Mouse (Mus musculus) kidney, embryonic 15.5 days (tissue): ENCODE results near the gene Ifna1. TPM values are rescaled to one million over a fixed set of nuclear protein-coding genes. Genes with fewer than 3 reads are reported as not detected.
"Not testable (repeated sequence)": the region's sequence is repeated elsewhere in the genome, so short reads cannot be mapped to it uniquely, and the experiment has no call there.

Source experiments
- ATAC-seq: fragments of 200-750 bp; cut with Nextera tagmentation; replicated peaks from 2 replicates; pipeline ENCODE4 v1.8.0; 2017; ENCODE audit warnings: moderate TSS enrichment; ENCODE audit not compliant: low FRiP score
- H3K27ac ChIP-seq: fragments of 300-500 bp; sonication (generic); 2 replicates; pipeline ENCODE4 v1.5.1; 2015; ENCODE audit warnings: mild to moderate bottlenecking, inconsistent platforms
- H3K27me3 ChIP-seq: fragments of 300-500 bp; sonication (generic); 2 replicates; pipeline ENCODE4 v1.6.1; 2015; ENCODE audit warnings: inconsistent platforms
- H3K36me3 ChIP-seq: fragments of 300-500 bp; sonication (generic); 2 replicates; pipeline ENCODE4 v1.6.1; 2015; ENCODE audit warnings: inconsistent platforms
- H3K4me1 ChIP-seq: fragments of 300-500 bp; sonication (generic); 2 replicates; pipeline ENCODE4 v1.6.1; 2015; ENCODE audit warnings: inconsistent platforms
- H3K4me2 ChIP-seq: fragments of 300-500 bp; sonication (generic); 2 replicates; pipeline ENCODE4 v1.6.1; 2015; ENCODE audit warnings: moderate library complexity, mild to moderate bottlenecking, inconsistent platforms
- H3K4me3 ChIP-seq: fragments of 300-500 bp; sonication (generic); replicated peaks from 2 replicates; pipeline ENCODE4 v1.5.1; 2015; ENCODE audit warnings: mild to moderate bottlenecking, inconsistent platforms
- H3K9ac ChIP-seq: fragments of 300-500 bp; sonication (generic); 2 replicates; pipeline ENCODE4 v1.6.1; 2015; ENCODE audit warnings: mild to moderate bottlenecking, inconsistent platforms
- H3K9me3 ChIP-seq: fragments of 300-500 bp; sonication (generic); replicated peaks from 2 replicates; pipeline ENCODE4 v1.6.1; 2016; ENCODE audit warnings: inconsistent platforms
- WGBS: fragments of 180-500 bp; shearing (Covaris S2); methylation state at CpG from one replicate; pipeline ENCODE4 v1.1.7; 2015; ENCODE audit warnings: mixed read lengths; 5-methylcytosine and 5-hydroxymethylcytosine counted together
- polyA plus RNA-seq: library from polyadenylated mRNA; unstranded; fragments of >200 nt; fragmentation: Nextera tagmentation; extraction: Ambion mirVana; gene quantifications from 2 replicates; pipeline ENCODE4 v1.2.1, GENCODE M21; 2015

Gene Ifna1
- not detected in 2 replicates for polyA plus RNA-seq

DNA sequence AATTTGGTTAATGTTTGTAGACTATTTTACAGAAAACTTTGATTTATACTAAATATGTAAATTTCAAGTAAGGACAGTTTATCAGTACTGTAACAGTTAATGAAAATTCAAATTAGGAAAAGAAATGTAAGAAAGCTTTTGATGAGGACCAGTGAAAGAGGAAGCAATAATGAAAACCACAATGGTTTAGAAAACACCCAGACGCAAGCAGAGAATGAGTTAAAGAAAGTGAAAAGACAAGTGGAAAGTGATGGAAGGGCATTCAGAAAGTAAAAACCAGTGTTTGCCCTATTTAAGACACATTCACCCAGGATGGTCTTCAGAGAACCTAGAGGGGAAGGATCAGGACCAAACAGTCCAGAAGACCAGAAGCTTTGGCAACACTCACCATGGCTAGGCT, at the start of gene Ifna1:
Ifna1 (plus strand) TSS at position 390 of the 400 bp plus-strand sequence.
- H3K4me2 ChIP-seq = no peak within 1 kb of the TSS
- no peaks in the 10 kb centered on the region for H3K9me3 ChIP-seq
- ATAC-seq = no peak
- no peaks in the 10 kb centered on the region for H3K27me3 ChIP-seq
- no peak within 1 kb of the TSS for H3K9ac ChIP-seq
- no peaks in the 10 kb centered on the region for H3K36me3 ChIP-seq
- H3K27ac ChIP-seq = no peak within 1 kb of the TSS
- no peak within 1 kb of the TSS for H3K4me3 ChIP-seq
- H3K4me1 ChIP-seq = no peaks in the 10 kb centered on the region
- WGBS = 97% methylated on average over 1 of the region's 1 CpGs

- not testable (repeated sequence) for H3K27ac ChIP-seq, H3K4me1 ChIP-seq, H3K4me2 ChIP-seq, H3K27me3 ChIP-seq, H3K9ac ChIP-seq, H3K9me3 ChIP-seq, H3K36me3 ChIP-seq, ATAC-seq, H3K4me3 ChIP-seq
- WGBS = no CpG with 5 or more reads among the region's 29 CpGs
Measured at GRCm38 (mm10) chr4:88802954-88803353, 46.9 kb upstream of the Ifna1 start, which contains the start of gene Gm13287. Gene Gm13287 (plus strand): TSS chr4:88803254.

- not testable (repeated sequence) for H3K9me3 ChIP-seq, H3K27ac ChIP-seq, ATAC-seq, H3K4me1 ChIP-seq, H3K4me3 ChIP-seq, H3K36me3 ChIP-seq, H3K9ac ChIP-seq
- WGBS = no CpG with 5 or more reads among the region's 8 CpGs
- Histone ChIP-seq H3K27me3 (peaks cover 16% of the 10 kb centered on the region), H3K4me2 (peak within 1 kb of the TSS; percentile 44; the same call in 1 of the 2 replicates)
Measured at GRCm38 (mm10) chr4:88805231-88805630, 44.7 kb upstream of the Ifna1 start, which contains the start of gene Gm13288. Gene Gm13288 (plus strand): TSS chr4:88805531.

DNA sequence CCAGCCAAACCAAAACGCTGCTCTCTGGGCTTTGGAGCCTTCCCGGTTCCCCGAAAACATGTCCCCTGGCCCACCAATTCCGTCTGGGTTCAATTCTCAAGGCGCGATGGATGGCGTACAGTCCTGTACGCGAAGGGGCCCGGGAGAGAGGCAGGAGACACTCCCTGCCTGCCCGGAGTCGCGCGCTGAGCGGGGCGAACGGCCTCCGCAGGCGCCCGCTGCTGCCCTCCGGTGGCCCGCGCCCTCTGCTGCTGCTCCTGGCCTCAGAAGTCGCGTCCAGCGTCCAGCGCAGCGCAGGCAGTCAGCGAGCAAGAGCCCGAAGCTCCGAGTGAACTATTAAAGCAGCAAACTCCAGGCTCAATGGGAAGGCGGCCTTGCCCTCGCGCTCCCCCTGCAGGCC, 44.1 kb upstream of the Ifna1 start:
- ATAC-seq, H3K27ac ChIP-seq, H3K9me3 ChIP-seq, H3K36me3 ChIP-seq, H3K9ac ChIP-seq, H3K4me3 ChIP-seq, H3K4me1 ChIP-seq: not testable (repeated sequence)
- 0% methylated on average over 7 of the region's 34 CpGs for WGBS
- H3K27me3 ChIP-seq = peaks cover 16% of the 10 kb centered on the region
- peak overlapping the region; percentile 44; the same call in 1 of the 2 replicates for H3K4me2 ChIP-seq

GRCm38 (mm10) chr4:88815928-88816327, 34.0 kb upstream of the Ifna1 start, which contains the start of gene Ifna7:
Gene Ifna7 (plus strand): TSS chr4:88816228.
- Histone ChIP-seq H3K4me3 (no peak within 1 kb of the TSS), H3K27me3 (no peaks in the 10 kb centered on the region; the same call in 1 of the 2 replicates), H3K9ac (no peak within 1 kb of the TSS), H3K4me2 (no peak within 1 kb of the TSS), H3K27ac (no peak within 1 kb of the TSS), H3K36me3 (no peaks in the 10 kb centered on the region), H3K9me3 (no peaks in the 10 kb centered on the region), H3K4me1 (no peaks in the 10 kb centered on the region)
- no peak for ATAC-seq
- WGBS = 59% methylated on average over 3 of the region's 3 CpGs

DNA sequence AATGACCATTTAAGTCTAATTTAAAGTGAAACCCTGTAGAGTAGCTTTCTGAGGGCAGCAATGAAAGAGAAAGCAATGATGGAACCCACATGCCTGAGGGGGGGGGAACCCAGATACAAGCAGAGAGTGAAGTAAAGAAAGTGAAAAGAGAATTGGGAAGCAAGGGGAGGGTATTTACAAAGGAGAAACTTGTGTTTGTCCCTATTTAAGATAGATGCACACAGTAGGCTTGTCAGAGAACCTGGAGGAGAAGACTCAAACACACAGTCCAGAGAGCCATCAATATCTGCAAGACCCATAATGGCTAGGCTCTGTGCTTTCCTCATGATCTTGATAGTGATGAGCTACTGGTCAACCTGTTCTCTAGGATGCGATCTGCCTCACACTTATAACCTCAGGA, 30.2 kb upstream of the Ifna1 start, which contains the start of gene Ifna11:
Ifna11 (plus strand) TSS at position 301 of the 400 bp plus-strand sequence.
- WGBS = 74% methylated on average over 1 of the region's 1 CpGs
- no peak within 1 kb of the TSS for H3K4me2 ChIP-seq
- no peak within 1 kb of the TSS for H3K9ac ChIP-seq
- no peaks in the 10 kb centered on the region; the same call in 1 of the 2 replicates for H3K27me3 ChIP-seq
- no peaks in the 10 kb centered on the region for H3K4me1 ChIP-seq
- H3K4me3 ChIP-seq = no peak within 1 kb of the TSS
- no peaks in the 10 kb centered on the region for H3K9me3 ChIP-seq
- H3K27ac ChIP-seq = no peak within 1 kb of the TSS
- no peaks in the 10 kb centered on the region for H3K36me3 ChIP-seq
- no peak for ATAC-seq

DNA sequence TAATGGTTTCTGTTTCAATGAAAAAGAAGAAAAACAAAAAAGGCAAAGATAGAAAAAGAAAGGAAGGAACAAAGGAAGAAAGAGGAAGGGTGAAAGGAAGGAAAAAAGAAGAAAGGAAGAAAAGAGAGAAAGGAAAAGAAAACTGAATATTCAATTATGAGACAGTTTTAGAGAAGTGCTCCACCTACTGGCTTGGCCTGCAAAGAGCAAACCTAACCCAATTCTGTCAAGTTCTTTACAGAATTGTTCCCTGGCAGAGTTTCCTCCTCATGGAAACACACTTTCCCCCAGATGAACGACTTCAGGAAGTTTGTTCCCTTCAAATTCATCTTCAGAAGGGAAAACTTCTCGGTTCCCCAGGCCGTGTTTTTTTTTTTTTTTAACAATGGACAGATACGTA, 26.9 kb upstream of the Ifna1 start:
- Histone ChIP-seq H3K9me3 (no peaks in the 10 kb centered on the region), H3K4me3 (no peak overlapping the region), H3K27me3 (no peaks in the 10 kb centered on the region; the same call in 1 of the 2 replicates), H3K4me1 (no peaks in the 10 kb centered on the region), H3K4me2 (no peak overlapping the region), H3K36me3 (no peaks in the 10 kb centered on the region), H3K27ac (no peak overlapping the region), H3K9ac (no peak overlapping the region)
- ATAC-seq = no peak
- WGBS = 25% methylated on average over 4 of the region's 4 CpGs

DNA sequence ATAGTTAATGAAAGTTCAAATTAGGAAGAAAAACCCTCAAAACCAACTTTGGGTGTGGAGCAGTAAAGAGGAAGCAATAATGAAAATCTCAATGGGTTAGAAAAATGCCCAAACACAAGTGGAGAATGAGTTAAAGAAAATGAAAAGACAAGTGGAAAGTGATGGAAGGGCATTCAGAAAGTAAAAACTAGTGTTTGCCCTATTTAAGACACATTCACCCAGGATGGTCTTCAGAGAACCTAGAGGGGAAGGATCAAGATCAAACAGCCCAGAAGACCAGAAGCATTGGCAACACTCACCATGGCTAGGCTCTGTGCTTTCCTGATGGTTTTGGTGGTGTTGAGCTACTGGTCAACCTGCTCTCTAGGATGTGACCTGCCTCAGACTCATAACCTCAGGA, 22.8 kb upstream of the Ifna1 start, which contains the start of gene Ifna6:
Ifna6 (plus strand) TSS at position 301 of the 400 bp plus-strand sequence.
- H3K9me3 ChIP-seq, H3K36me3 ChIP-seq, H3K27ac ChIP-seq, H3K4me3 ChIP-seq, H3K9ac ChIP-seq, H3K4me1 ChIP-seq, H3K4me2 ChIP-seq, ATAC-seq, H3K27me3 ChIP-seq: not testable (repeated sequence)

- Histone ChIP-seq H3K27me3 (no peaks in the 10 kb centered on the region; the same call in 1 of the 2 replicates), H3K36me3 (no peaks in the 10 kb centered on the region), H3K4me2 (no peak overlapping the region), H3K4me1 (no peaks in the 10 kb centered on the region), H3K4me3 (no peak overlapping the region), H3K9me3 (no peaks in the 10 kb centered on the region), H3K27ac (no peak overlapping the region), H3K9ac (no peak overlapping the region)
- no peak for ATAC-seq
- WGBS = 33% methylated on average over 4 of the region's 4 CpGs
Measured at GRCm38 (mm10) chr4:88830523-88830922, 19.4 kb upstream of the Ifna1 start.

GRCm38 (mm10) chr4:88835225-88835624, 14.7 kb upstream of the Ifna1 start, which contains the start of gene Ifna5:
Gene Ifna5 (plus strand): TSS chr4:88835525.
- ATAC-seq = not testable (repeated sequence)

DNA sequence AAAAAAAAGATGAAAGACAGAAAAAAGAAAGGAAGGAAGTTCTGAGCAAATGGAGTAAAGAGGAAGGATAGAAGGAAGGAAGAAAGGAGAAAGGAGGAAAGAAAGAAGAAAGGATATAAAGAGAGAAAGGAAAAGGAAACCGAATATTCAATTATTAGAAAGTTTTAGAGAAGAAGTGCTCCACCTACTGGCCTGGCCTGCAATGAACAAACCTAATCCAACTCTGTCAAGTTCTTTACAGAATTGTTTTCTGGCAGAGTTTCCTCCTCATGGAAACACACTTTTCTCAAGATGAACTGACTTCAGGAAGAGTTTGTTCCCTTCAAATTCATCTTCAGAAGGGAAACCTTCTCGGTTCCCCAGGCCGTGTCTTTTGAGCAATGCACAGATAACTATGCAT, 11.1 kb upstream of the Ifna1 start:
- 38% methylated on average over 3 of the region's 3 CpGs for WGBS
- Histone ChIP-seq H3K9me3 (no peaks in the 10 kb centered on the region), H3K36me3 (no peaks in the 10 kb centered on the region), H3K27ac (no peak overlapping the region), H3K4me1 (no peaks in the 10 kb centered on the region), H3K9ac (no peak overlapping the region), H3K27me3 (no peaks in the 10 kb centered on the region), H3K4me3 (no peak overlapping the region), H3K4me2 (no peak overlapping the region)
- ATAC-seq = no peak

More at GRCm38 (mm10) chr4:88835225-88835624, 14.7 kb upstream of the Ifna1 start, which contains the start of gene Ifna5:
- not testable (repeated sequence) for H3K4me3 ChIP-seq, H3K27me3 ChIP-seq, H3K4me1 ChIP-seq, H3K36me3 ChIP-seq, H3K9me3 ChIP-seq, H3K27ac ChIP-seq, H3K4me2 ChIP-seq, H3K9ac ChIP-seq
- 79% methylated on average over 1 of the region's 1 CpGs for WGBS

DNA sequence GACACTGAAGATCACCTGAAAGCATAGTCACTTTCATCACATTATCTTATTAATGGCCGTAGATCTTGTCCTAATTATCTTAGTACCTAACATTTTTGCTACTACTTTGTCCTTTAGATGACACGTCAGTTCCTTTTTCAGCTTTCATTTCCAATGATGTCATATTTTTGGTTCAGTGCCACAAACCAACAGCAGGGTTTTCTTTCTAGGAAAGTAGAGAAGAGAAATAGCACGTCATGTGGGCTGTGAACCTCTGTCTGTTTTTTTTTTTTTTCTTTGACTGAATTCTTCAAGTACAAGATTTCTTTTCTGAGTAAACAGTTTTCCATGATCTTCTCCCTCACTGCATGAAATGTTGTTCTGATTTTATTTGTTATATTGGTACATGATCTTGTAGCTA, 9.8 kb upstream of the Ifna1 start:
- no peak for ATAC-seq
- H3K27ac ChIP-seq = no peak overlapping the region
- H3K36me3 ChIP-seq = no peaks in the 10 kb centered on the region
- H3K4me2 ChIP-seq = no peak overlapping the region
- 79% methylated on average over 3 of the region's 3 CpGs for WGBS
- H3K9ac ChIP-seq = no peak overlapping the region
- no peaks in the 10 kb centered on the region for H3K4me1 ChIP-seq
- H3K27me3 ChIP-seq = no peaks in the 10 kb centered on the region
- H3K4me3 ChIP-seq = no peak overlapping the region
- no peaks in the 10 kb centered on the region for H3K9me3 ChIP-seq

DNA sequence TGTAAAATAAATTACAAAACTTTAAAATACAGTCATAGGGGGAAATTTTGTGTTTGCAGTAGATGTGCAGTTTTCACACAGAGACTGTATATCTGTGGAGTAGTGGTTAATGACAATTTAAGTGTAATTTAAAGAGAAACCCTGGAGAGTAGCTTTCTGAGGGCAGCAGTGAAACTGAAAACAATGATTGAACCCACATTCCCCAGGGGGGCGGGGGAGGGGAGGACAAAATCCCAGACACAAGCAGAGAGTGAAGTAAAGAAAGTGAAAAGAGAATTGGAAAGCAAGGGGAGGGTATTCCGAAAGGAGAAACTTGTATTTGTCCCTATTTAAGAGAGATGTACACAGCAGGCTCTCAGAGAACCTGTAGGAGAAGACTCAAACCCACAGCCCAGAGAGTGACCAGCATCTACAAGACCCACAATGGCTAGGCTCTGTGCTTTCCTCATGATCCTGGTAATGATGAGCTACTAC, 8.4 kb upstream of the Ifna1 start, which contains the start of gene Ifna4:
Ifna4 (plus strand) TSS at position 424 of the 474 bp plus-strand sequence.
- Histone ChIP-seq H3K4me1 (no peaks in the 10 kb centered on the region), H3K9me3 (no peaks in the 10 kb centered on the region), H3K27me3 (no peaks in the 10 kb centered on the region), H3K27ac (no peak within 1 kb of the TSS), H3K4me2 (no peak within 1 kb of the TSS), H3K36me3 (no peaks in the 10 kb centered on the region), H3K4me3 (no peak within 1 kb of the TSS), H3K9ac (no peak within 1 kb of the TSS)
- 62% methylated on average over 2 of the region's 2 CpGs for WGBS
- ATAC-seq = no peak
